Mouse (Mus musculus) liver, embryonic 14.5 days (tissue): ENCODE measurements around the gene Rps16.

Source experiments
- CTCF ChIP-seq: IDR thresholded peaks from 2 replicates; pipeline ENCODE4 v1.5.1; 2016; ENCODE audit warnings: antibody characterized with exemption, low read depth, control low read depth
- EP300 ChIP-seq: IDR thresholded peaks from 2 replicates; pipeline ENCODE4 v1.6.1; 2016; ENCODE audit warnings: antibody characterized with exemption, low read depth

DNA sequence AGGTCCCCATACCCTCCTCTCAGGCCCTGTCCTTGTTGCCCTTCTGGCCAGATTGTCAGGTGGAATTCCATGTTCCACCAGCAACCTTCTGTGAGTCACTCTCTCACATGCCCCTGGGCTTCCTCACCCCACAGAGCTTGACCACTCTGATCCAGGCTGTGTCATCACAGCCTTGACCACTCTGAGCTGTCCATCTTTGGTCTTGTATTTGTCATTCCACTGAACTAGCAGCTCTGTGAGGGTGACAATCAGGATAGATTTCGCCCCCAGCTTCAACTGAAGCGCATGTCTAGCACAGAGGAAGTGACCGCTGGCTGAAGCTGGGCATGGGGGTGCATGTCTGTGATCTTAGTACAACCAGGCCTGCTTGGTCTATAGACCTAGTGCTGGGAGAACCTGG is 39.9 kb downstream of the Rps16 start:
- TF ChIP-seq EP300 (no peak), CTCF (no peak)
